Mouse (Mus musculus): ENCODE data around the gene Zzz3. TPM values are rescaled to one million over a fixed set of nuclear protein-coding genes. Genes with fewer than 3 reads are reported as not detected.

The Zzz3 gene
- polyA plus RNA-seq, 1 experiment from 2014 or later = 34.5 TPM

GRCm38 (mm10) chr3:152490423-152490822, 95.2 kb downstream of the Zzz3 start:
- peaks cover 3% of the 10 kb centered on the region; the same call in 1 of the 2 replicates for H3K27me3 ChIP-seq (ENCODE audit: control insufficient read depth, insufficient read depth, low read length)
- H3K4me1 ChIP-seq (ENCODE audit: control insufficient read depth in 2 of 2, insufficient read depth in 2 of 2, low read length in 2 of 2) = peaks cover 29 to 31% of the 10 kb centered on the region in 2 experiments
- H3K4me3 ChIP-seq (ENCODE audit: control insufficient read depth in 1 of 2, insufficient read depth in 1 of 2, low read depth in 1 of 2, low read length in 2 of 2) = no peak overlapping the region
- 88% methylated on average over 5 of the region's 5 CpGs for WGBS
- no peaks in the 10 kb centered on the region for H3K36me3 ChIP-seq (ENCODE audit: control insufficient read depth, insufficient read depth, low read length)
- ATAC-seq (ENCODE audit: insufficient number of reproducible peaks, insufficient read depth, low FRiP score, low read depth) = no peak
- no peak overlapping the region for H3K4me2 ChIP-seq (ENCODE audit: low read length)
- no peak overlapping the region for H3K27ac ChIP-seq (replicated peaks in 1 of 2; ENCODE audit: control insufficient read depth in 1 of 2, insufficient read depth in 1 of 2, low read depth in 2 of 2, low read length in 2 of 2)
- no peak overlapping the region for H3K9ac ChIP-seq (ENCODE audit: low read length)
- no peaks in the 10 kb centered on the region for H3K9me3 ChIP-seq (ENCODE audit: control insufficient read depth, low read length)

DNA sequence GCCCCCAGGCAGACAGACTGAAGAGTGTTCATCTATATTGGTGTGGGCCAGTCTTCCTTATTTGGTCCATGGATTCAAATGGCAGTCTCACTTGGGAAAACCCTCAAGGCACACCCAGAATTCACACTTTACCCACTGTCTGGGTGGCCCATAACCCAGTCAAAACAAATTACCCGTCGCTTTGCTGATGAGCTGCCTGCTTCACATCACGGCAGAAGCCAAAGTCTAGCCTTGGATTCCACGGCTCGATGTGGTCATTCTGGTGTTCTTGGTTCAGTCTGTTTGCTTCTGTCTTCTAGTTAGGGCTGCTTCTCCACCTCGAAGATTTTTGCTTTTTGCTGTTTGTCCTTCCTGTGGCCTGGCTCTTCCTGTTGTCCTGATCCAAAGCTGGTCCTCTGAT, 97.0 kb downstream of the Zzz3 start:
- Histone ChIP-seq H3K9me3 (ENCODE audit: control insufficient read depth, low read length) (no peaks in the 10 kb centered on the region), H3K27me3 (ENCODE audit: control insufficient read depth, insufficient read depth, low read length) (peaks cover 3% of the 10 kb centered on the region; the same call in 1 of the 2 replicates), H3K4me1 (ENCODE audit: control insufficient read depth in 2 of 2, insufficient read depth in 2 of 2, low read length in 2 of 2) (peaks cover 32 to 34% of the 10 kb centered on the region in 2 experiments), H3K9ac (ENCODE audit: low read length) (no peak overlapping the region), H3K27ac (replicated peaks in 1 of 2; ENCODE audit: control insufficient read depth in 1 of 2, insufficient read depth in 1 of 2, low read depth in 2 of 2, low read length in 2 of 2) (no peak overlapping the region), H3K4me2 (ENCODE audit: low read length) (no peak overlapping the region), H3K36me3 (ENCODE audit: control insufficient read depth, insufficient read depth, low read length) (no peaks in the 10 kb centered on the region), H3K4me3 (ENCODE audit: control insufficient read depth in 1 of 2, insufficient read depth in 1 of 2, low read depth in 1 of 2, low read length in 2 of 2) (no peak overlapping the region)
- 77% methylated on average over 6 of the region's 6 CpGs for WGBS
- ATAC-seq (ENCODE audit: insufficient number of reproducible peaks, insufficient read depth, low FRiP score, low read depth) = no peak

GRCm38 (mm10) chr3:152493813-152494212, 98.5 kb downstream of the Zzz3 start:
- Histone ChIP-seq H3K27ac (replicated peaks in 1 of 2; ENCODE audit: control insufficient read depth in 1 of 2, insufficient read depth in 1 of 2, low read depth in 2 of 2, low read length in 2 of 2) (no peak overlapping the region), H3K27me3 (ENCODE audit: control insufficient read depth, insufficient read depth, low read length) (peaks cover 3% of the 10 kb centered on the region; the same call in 1 of the 2 replicates), H3K4me1 (ENCODE audit: control insufficient read depth in 2 of 2, insufficient read depth in 2 of 2, low read length in 2 of 2) (peaks cover 23 to 26% of the 10 kb centered on the region in 2 experiments), H3K4me2 (ENCODE audit: low read length) (peak overlapping the region; percentile 17), H3K9me3 (ENCODE audit: control insufficient read depth, low read length) (no peaks in the 10 kb centered on the region), H3K36me3 (ENCODE audit: control insufficient read depth, insufficient read depth, low read length) (no peaks in the 10 kb centered on the region), H3K4me3 (ENCODE audit: control insufficient read depth in 1 of 2, insufficient read depth in 1 of 2, low read depth in 1 of 2, low read length in 2 of 2) (no peak overlapping the region), H3K9ac (ENCODE audit: low read length) (no peak overlapping the region)
- WGBS = 11% methylated on average over 2 of the region's 2 CpGs
- peak; percentile 57; the same call in 1 of the 2 replicates for ATAC-seq (ENCODE audit: insufficient number of reproducible peaks, insufficient read depth, low FRiP score, low read depth)

DNA sequence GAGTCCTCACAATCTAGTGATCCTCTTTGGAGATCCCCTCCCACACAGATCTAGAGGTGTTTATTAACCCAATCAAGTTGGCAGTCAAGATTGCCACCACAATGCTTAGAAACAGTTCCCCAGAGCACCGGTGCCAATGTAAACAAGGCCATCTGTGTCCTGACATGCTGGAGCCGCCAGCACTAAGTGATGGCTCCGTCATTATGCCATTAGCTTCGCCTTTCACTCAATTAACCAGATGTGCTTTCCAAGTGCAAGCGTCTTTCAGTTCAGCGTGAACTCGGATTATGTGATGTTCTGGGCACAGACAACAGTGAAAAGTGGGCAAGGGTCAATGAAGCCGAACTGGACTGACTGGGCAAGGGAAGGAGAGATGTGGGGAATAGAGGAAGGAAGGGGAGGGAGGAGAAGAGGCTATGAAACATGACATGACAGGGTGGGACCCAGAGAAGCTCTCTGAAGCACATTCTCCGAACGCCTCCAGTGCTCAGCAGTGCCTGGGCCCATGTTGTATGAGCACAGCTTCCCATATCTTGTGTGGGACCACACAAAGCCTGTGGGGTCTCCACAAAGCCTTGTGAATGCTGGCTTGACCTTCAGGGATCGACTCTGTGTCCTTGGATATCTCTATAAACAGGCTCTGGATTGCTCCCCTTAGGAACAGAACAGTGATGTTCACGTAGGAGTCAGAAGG, 99.5 kb downstream of the Zzz3 start:
- Histone ChIP-seq H3K27me3 (ENCODE audit: control insufficient read depth, insufficient read depth, low read length) (peaks cover 3% of the 10 kb centered on the region; the same call in 1 of the 2 replicates), H3K4me2 (ENCODE audit: low read length) (no peak overlapping the region), H3K4me3 (ENCODE audit: control insufficient read depth in 1 of 2, insufficient read depth in 1 of 2, low read depth in 1 of 2, low read length in 2 of 2) (no peak overlapping the region), H3K4me1 (ENCODE audit: control insufficient read depth in 2 of 2, insufficient read depth in 2 of 2, low read length in 2 of 2) (peaks cover 21 to 23% of the 10 kb centered on the region in 2 experiments), H3K9ac (ENCODE audit: low read length) (no peak overlapping the region), H3K36me3 (ENCODE audit: control insufficient read depth, insufficient read depth, low read length) (no peaks in the 10 kb centered on the region), H3K9me3 (ENCODE audit: control insufficient read depth, low read length) (no peaks in the 10 kb centered on the region), H3K27ac (replicated peaks in 1 of 2; ENCODE audit: control insufficient read depth in 1 of 2, insufficient read depth in 1 of 2, low read depth in 2 of 2, low read length in 2 of 2) (no peak overlapping the region)
- 47% methylated on average over 12 of the region's 12 CpGs for WGBS
- no peak for ATAC-seq (ENCODE audit: insufficient number of reproducible peaks, insufficient read depth, low FRiP score, low read depth)

GRCm38 (mm10) chr3:152495415-152495898, 100.2 kb downstream of the Zzz3 start:
- no peak for ATAC-seq (ENCODE audit: insufficient number of reproducible peaks, insufficient read depth, low FRiP score, low read depth)
- Histone ChIP-seq H3K4me1 (ENCODE audit: control insufficient read depth in 2 of 2, insufficient read depth in 2 of 2, low read length in 2 of 2) (peaks cover 21 to 23% of the 10 kb centered on the region in 2 experiments), H3K4me2 (ENCODE audit: low read length) (no peak overlapping the region), H3K27ac (replicated peaks in 1 of 2; ENCODE audit: control insufficient read depth in 1 of 2, insufficient read depth in 1 of 2, low read depth in 2 of 2, low read length in 2 of 2) (no peak overlapping the region), H3K36me3 (ENCODE audit: control insufficient read depth, insufficient read depth, low read length) (no peaks in the 10 kb centered on the region), H3K4me3 (ENCODE audit: control insufficient read depth in 1 of 2, insufficient read depth in 1 of 2, low read depth in 1 of 2, low read length in 2 of 2) (no peak overlapping the region), H3K27me3 (ENCODE audit: control insufficient read depth, insufficient read depth, low read length) (peaks cover 3% of the 10 kb centered on the region; the same call in 1 of the 2 replicates), H3K9ac (ENCODE audit: low read length) (no peak overlapping the region), H3K9me3 (ENCODE audit: control insufficient read depth, low read length) (no peaks in the 10 kb centered on the region)
- 81% methylated on average over 8 of the region's 8 CpGs for WGBS

- Histone ChIP-seq H3K27ac (replicated peaks in 1 of 2; ENCODE audit: control insufficient read depth in 1 of 2, insufficient read depth in 1 of 2, low read depth in 2 of 2, low read length in 2 of 2) (no peak overlapping the region), H3K4me3 (ENCODE audit: control insufficient read depth in 1 of 2, insufficient read depth in 1 of 2, low read depth in 1 of 2, low read length in 2 of 2) (no peak overlapping the region), H3K9ac (ENCODE audit: low read length) (no peak overlapping the region), H3K9me3 (ENCODE audit: control insufficient read depth, low read length) (no peaks in the 10 kb centered on the region), H3K4me2 (ENCODE audit: low read length) (no peak overlapping the region), H3K27me3 (ENCODE audit: control insufficient read depth, insufficient read depth, low read length) (peaks cover 3% of the 10 kb centered on the region; the same call in 1 of the 2 replicates), H3K36me3 (ENCODE audit: control insufficient read depth, insufficient read depth, low read length) (no peaks in the 10 kb centered on the region), H3K4me1 (ENCODE audit: control insufficient read depth in 2 of 2, insufficient read depth in 2 of 2, low read length in 2 of 2) (peaks cover 21 to 23% of the 10 kb centered on the region in 2 experiments)
- no peak for ATAC-seq (ENCODE audit: insufficient number of reproducible peaks, insufficient read depth, low FRiP score, low read depth)
- 61% methylated on average over 7 of the region's 7 CpGs for WGBS
Measured at GRCm38 (mm10) chr3:152497084-152497483, 101.8 kb downstream of the Zzz3 start.

DNA sequence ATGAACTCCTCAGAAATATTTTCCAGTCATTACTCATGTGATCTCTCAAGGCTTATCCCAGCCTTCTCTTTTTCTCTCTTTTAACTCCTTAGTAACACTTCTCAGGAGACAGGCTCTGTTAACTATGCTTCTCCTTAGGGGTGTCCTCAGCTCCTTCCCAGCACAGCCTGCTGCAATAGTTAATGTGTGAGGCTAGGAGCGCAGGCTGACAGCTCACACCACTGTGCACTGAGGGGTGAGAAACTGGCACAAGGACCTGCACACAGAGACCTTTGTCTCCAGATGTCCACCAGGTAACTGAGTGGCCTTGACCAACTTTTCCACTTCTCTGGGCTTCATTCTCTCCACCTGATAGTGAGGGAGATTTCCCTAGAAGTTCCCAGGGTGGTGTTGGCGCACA, 102.6 kb downstream of the Zzz3 start:
- Histone ChIP-seq H3K4me2 (ENCODE audit: low read length) (no peak overlapping the region), H3K4me3 (ENCODE audit: control insufficient read depth in 1 of 2, insufficient read depth in 1 of 2, low read depth in 1 of 2, low read length in 2 of 2) (no peak overlapping the region), H3K4me1 (ENCODE audit: control insufficient read depth in 2 of 2, insufficient read depth in 2 of 2, low read length in 2 of 2) (peaks cover 16 to 23% of the 10 kb centered on the region in 2 experiments), H3K9ac (ENCODE audit: low read length) (no peak overlapping the region), H3K27me3 (ENCODE audit: control insufficient read depth, insufficient read depth, low read length) (peaks cover 3% of the 10 kb centered on the region; the same call in 1 of the 2 replicates), H3K36me3 (ENCODE audit: control insufficient read depth, insufficient read depth, low read length) (no peaks in the 10 kb centered on the region), H3K27ac (replicated peaks in 1 of 2; ENCODE audit: control insufficient read depth in 1 of 2, insufficient read depth in 1 of 2, low read depth in 2 of 2, low read length in 2 of 2) (no peak overlapping the region), H3K9me3 (ENCODE audit: control insufficient read depth, low read length) (no peaks in the 10 kb centered on the region)
- WGBS = 81% methylated on average over 2 of the region's 2 CpGs
- ATAC-seq (ENCODE audit: insufficient number of reproducible peaks, insufficient read depth, low FRiP score, low read depth) = no peak

All from heart, embryonic 14.5 days (tissue).